Mouse (Mus musculus) kidney, embryonic 16.5 days (tissue): ENCODE data around the gene Sema7a. TPM values are rescaled to one million over a fixed set of nuclear protein-coding genes. Genes with fewer than 3 reads are reported as not detected.

Experiments
- ATAC-seq: fragments of 200-750 bp; cut with Nextera tagmentation; 2 replicates; pipeline ENCODE4 v1.8.0; 2017; ENCODE audit warnings: moderate TSS enrichment; ENCODE audit not compliant: low FRiP score, low TSS enrichment
- H3K27ac ChIP-seq: fragments of 300-500 bp; sonication (generic); 2 replicates; pipeline ENCODE4 v1.5.1; 2014; ENCODE audit warnings: low read length
- H3K27me3 ChIP-seq: fragments of 300-500 bp; sonication (generic); 2 replicates; pipeline ENCODE4 v1.6.1; 2014; ENCODE audit warnings: low read length, control low read depth, mixed read lengths; ENCODE audit not compliant: insufficient read depth
- H3K36me3 ChIP-seq: fragments of 300-500 bp; sonication (generic); 2 replicates; pipeline ENCODE4 v1.6.1; 2014; ENCODE audit warnings: low read length, control low read depth, mixed read lengths; ENCODE audit not compliant: insufficient read depth
- H3K4me1 ChIP-seq: fragments of 300-500 bp; sonication (generic); 2 replicates; pipeline ENCODE4 v1.6.1; 2014; ENCODE audit warnings: low read length, control low read depth, mixed read lengths; ENCODE audit not compliant: insufficient read depth
- H3K4me2 ChIP-seq: fragments of 300-500 bp; sonication (generic); replicated peaks from 2 replicates; pipeline ENCODE4 v1.6.1; 2014; ENCODE audit warnings: low read depth, low read length
- H3K4me3 ChIP-seq: fragments of 300-500 bp; sonication (generic); 2 replicates; pipeline ENCODE4 v1.5.1; 2014; ENCODE audit warnings: mild to moderate bottlenecking, low read length
- H3K9ac ChIP-seq: fragments of 300-500 bp; sonication (generic); replicated peaks from 2 replicates; pipeline ENCODE4 v1.6.1; 2014; ENCODE audit warnings: low read length
- H3K9me3 ChIP-seq: fragments of 300-500 bp; sonication (generic); 2 replicates; pipeline ENCODE4 v1.6.1; 2016; ENCODE audit warnings: low read length, control low read depth
- WGBS: fragments of 180-500 bp; shearing (Covaris S2); extraction: QIAGEN DNeasy Blood & Tissue Kit; methylation state at CpG from one replicate; pipeline ENCODE4 v1.1.7; 2014; 5-methylcytosine and 5-hydroxymethylcytosine counted together
- polyA plus RNA-seq: library from polyadenylated mRNA; unstranded; fragments of >200 nt; fragmentation: Nextera tagmentation; extraction: Ambion mirVana; gene quantifications from 2 replicates; pipeline ENCODE4 v1.2.1, GENCODE M21; 2015

The Sema7a gene
- polyA plus RNA-seq, 1 experiment from 2014 or later = 0.56 TPM

DNA sequence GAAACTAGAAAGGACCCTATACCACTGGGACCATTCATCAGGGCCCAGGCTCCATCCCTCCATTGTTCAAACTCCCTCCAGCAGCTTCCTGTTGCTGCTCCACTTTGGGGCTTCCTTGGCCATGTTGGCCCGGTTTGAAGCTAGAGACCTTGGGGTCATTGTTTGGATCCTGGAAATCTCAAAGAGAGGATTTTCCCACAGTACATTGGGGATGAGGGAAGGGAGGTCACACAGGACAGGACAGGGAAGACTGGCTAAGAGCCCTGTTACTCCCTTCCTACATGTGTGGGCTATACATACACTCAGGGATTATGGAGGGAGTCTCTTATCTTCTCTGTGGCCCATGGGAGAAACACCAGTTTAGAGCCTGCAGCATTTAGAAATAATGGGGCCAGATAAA, 18.7 kb downstream of the Sema7a start:
- Histone ChIP-seq H3K4me1 (peaks cover 16% of the 10 kb centered on the region), H3K4me2 (no peak overlapping the region), H3K36me3 (no peaks in the 10 kb centered on the region), H3K9me3 (no peaks in the 10 kb centered on the region), H3K27me3 (no peaks in the 10 kb centered on the region), H3K27ac (no peak overlapping the region), H3K4me3 (no peak overlapping the region), H3K9ac (no peak overlapping the region)
- ATAC-seq = no peak
- 81% methylated on average over 1 of the region's 1 CpGs for WGBS

DNA sequence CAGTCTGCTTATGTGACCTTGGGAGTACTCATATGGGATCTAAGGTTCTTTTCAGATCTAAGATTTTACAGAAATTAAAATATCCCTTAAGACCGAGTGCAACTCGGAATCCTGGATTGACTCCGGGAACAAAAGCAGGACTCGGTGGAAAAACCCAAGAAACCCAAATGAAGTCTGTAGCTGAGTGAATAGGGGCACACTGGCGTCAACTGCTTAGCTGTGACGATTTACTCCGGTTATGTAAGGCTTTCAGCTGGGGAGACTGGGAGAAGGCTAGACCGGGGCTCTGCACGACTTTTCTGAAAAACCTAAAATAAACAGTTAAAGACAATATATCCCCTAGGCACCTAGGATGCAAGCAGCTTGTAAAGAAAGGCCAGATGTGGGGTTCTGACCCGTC, 19.5 kb downstream of the Sema7a start:
- no peak overlapping the region for H3K4me3 ChIP-seq
- no peaks in the 10 kb centered on the region for H3K27me3 ChIP-seq
- peaks cover 14% of the 10 kb centered on the region for H3K4me1 ChIP-seq
- no peak for ATAC-seq
- H3K9me3 ChIP-seq = no peaks in the 10 kb centered on the region
- no peak overlapping the region for H3K4me2 ChIP-seq
- H3K9ac ChIP-seq = no peak overlapping the region
- no peak overlapping the region for H3K27ac ChIP-seq
- 70% methylated on average over 10 of the region's 10 CpGs for WGBS
- no peaks in the 10 kb centered on the region for H3K36me3 ChIP-seq

DNA sequence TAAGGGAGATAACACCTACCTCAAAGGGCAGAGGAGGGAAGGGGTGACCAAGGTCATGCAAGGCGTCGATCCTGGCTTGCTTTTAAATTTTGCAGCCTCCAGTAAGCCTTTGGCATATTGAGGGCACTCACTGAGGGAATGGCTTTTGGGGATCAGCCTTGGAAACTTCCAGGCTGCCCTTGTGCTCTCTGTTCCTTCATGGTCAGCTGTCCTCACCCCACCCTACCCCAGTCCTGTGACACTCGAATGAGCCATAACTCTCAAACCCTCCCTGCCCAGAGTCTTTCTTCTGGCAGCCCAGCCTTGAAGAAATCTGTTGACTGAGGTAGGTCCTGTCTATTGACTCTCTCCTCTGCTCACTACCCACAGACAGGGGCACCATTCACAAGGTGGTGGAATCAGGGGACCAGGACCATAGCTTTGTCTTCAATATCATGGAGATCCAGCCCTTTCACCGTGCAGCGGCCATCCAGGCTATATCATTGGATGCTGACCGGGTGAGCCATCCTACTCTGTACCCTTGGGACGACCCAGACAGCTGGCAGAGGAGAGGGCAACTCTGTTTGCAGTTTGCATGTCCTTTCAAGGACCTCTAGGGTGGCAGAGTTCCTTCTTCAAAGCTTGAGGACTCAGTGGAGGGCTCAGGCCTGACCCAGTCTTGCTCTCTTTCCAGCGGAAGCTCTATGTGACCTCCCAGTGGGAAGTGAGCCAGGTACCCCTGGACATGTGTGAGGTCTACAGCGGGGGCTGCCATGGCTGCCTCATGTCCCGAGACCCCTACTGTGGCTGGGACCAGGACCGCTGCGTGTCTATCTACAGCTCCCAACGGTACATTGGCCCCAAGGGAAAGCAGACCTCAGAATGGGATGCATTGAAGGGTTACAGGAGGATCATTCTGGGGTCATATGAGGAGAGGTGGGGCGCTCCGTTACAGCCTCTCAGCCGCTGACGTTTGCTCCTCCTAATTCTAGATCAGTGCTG, 20.3 kb downstream of the Sema7a start:
- H3K4me2 ChIP-seq = no peak overlapping the region
- WGBS = 80% methylated on average over 17 of the region's 17 CpGs
- H3K4me1 ChIP-seq = peaks cover 14% of the 10 kb centered on the region
- no peak overlapping the region for H3K9ac ChIP-seq
- no peak for ATAC-seq
- no peaks in the 10 kb centered on the region for H3K27me3 ChIP-seq
- H3K36me3 ChIP-seq = no peaks in the 10 kb centered on the region
- H3K9me3 ChIP-seq = no peaks in the 10 kb centered on the region
- no peak overlapping the region for H3K4me3 ChIP-seq
- H3K27ac ChIP-seq = no peak overlapping the region

DNA sequence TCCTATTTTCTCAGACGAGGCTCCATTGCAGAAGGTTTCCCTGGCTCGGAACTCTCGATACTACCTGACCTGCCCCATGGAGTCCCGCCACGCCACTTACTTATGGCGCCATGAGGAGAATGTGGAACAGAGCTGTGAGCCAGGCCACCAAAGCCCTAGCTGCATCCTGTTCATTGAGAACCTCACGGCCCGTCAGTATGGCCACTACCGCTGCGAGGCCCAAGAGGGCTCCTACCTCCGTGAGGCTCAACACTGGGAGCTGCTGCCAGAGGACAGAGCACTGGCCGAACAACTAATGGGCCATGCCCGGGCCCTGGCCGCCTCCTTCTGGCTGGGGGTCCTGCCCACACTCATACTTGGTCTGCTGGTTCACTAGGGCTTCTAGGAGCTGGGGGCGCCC, 21.3 kb downstream of the Sema7a start:
- no peak overlapping the region for H3K9ac ChIP-seq
- no peaks in the 10 kb centered on the region for H3K36me3 ChIP-seq
- H3K27me3 ChIP-seq = no peaks in the 10 kb centered on the region
- H3K4me1 ChIP-seq = peaks cover 14% of the 10 kb centered on the region
- 88% methylated on average over 15 of the region's 15 CpGs for WGBS
- no peak for ATAC-seq
- no peak overlapping the region for H3K4me3 ChIP-seq
- no peak overlapping the region for H3K27ac ChIP-seq
- H3K9me3 ChIP-seq = no peaks in the 10 kb centered on the region
- H3K4me2 ChIP-seq = no peak overlapping the region

DNA sequence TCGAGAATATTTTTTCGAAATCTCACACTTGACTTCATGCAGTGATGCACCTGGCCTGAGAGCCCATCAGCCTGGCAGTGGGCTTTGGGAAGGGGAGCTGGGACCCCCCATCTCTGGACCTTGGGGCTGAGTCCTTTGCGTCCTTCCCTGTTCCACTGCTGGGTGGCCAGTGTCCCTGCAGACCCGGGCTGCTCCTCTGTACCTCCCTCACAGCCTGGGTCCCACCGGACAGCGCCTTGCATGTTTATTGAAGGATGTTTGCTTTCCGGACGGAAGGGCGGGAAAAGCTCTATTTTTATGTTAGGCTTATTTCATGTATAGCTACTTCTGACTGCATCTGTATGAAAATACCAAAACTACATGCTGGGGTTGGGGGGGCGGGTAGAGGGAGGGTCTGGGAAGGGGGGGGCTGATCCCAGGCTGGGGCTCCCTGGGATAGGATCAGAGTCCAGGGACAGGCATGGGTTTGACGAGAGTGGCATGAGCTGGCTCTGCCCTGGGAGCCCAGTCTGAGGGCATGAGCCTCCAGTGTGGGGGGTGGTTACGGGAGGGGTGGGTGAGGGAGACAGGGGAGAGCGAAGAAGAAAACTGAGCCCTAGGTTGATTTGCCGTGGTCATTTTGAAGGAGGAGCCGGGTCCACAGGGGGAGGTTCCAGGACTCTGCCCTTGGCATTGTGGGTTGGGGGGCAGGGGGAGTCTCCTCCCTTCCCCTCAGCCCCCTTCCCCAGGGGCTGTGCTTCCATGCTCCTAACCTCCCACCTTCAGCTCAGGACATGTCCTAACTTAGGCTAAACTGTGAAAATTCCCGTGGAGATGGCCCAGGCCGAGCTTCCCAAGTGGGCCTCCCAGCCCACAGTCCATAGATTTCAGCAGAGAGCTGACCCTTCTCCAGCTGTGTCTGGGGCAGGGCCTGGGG, 22.2 kb downstream of the Sema7a start:
- Histone ChIP-seq H3K36me3 (no peaks in the 10 kb centered on the region), H3K9ac (no peak overlapping the region)
- 40% methylated on average over 17 of the region's 17 CpGs for WGBS

DNA sequence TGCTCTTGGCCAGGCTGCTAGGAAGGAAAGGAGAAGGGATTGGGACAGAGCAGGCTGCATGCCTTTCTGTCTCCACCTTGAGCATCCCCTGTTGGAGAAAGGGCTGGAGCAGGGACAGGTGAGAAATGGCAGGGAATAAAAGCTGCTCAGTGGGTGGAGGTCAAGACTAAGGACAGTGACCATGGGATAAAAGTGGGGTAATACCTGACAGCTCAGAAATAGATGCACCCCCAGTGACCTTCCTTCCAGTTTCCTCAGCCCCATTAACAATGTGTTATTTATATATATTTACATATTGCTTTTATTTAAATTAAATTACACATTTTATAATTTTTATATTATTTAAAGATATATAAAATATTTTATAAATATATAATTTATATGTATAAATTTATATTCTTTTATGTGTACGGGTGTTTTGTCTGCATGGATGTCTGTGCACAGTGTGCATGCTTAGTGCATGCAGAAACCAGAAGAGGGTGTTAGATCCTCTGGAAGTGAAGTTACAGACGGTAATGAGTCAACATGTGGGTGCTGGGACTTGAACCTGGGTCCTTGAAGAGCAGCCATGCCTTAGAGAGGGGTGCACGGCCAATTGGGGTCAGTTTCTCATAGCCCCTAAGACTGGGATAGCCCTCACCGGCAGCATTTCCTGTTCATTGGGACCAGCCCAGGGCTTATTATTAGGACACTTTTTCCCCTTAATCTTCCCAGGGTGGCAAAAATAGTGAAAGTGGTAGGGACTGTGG, 23.5 kb downstream of the Sema7a start:
- Histone ChIP-seq H3K36me3 (no peaks in the 10 kb centered on the region), H3K4me1 (peaks cover 16% of the 10 kb centered on the region), H3K9me3 (no peaks in the 10 kb centered on the region), H3K27ac (no peak overlapping the region), H3K4me2 (no peak overlapping the region), H3K27me3 (no peaks in the 10 kb centered on the region), H3K9ac (no peak overlapping the region), H3K4me3 (no peak overlapping the region)
- 85% methylated on average over 4 of the region's 4 CpGs for WGBS
- ATAC-seq = no peak

More for the DNA sequence above, 22.2 kb downstream of the Sema7a start:
- Histone ChIP-seq H3K9me3 (no peaks in the 10 kb centered on the region), H3K4me2 (no peak overlapping the region), H3K27me3 (no peaks in the 10 kb centered on the region), H3K4me3 (no peak overlapping the region), H3K27ac (peak overlapping the region; percentile 30; the same call in 1 of the 2 replicates), H3K4me1 (peaks cover 14% of the 10 kb centered on the region)
- ATAC-seq = no peak

DNA sequence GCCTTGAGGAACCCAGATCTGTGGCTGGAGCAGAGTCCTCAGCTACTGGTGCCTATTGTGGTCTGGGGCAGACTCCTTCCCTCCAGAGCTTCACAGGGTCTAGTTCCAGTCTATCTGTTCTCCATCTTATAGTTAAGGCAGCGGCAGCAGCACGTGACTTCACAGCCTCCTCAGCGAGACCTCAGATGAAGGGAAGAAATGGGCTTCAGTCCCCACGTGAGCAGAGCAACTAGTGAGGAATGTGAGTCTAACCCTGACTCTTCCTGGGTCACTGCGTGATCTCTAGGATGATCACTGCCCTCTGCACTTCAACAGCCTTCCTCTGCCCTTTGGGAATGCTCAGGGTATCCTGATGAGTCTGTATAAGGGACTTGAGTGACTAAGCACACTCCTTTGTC, 24.1 kb downstream of the Sema7a start:
- ATAC-seq = no peak
- Histone ChIP-seq H3K9ac (no peak overlapping the region), H3K36me3 (no peaks in the 10 kb centered on the region), H3K9me3 (no peaks in the 10 kb centered on the region), H3K4me3 (no peak overlapping the region), H3K27me3 (no peaks in the 10 kb centered on the region), H3K4me2 (no peak overlapping the region), H3K4me1 (peaks cover 16% of the 10 kb centered on the region), H3K27ac (no peak overlapping the region)
- WGBS = 73% methylated on average over 5 of the region's 5 CpGs

DNA sequence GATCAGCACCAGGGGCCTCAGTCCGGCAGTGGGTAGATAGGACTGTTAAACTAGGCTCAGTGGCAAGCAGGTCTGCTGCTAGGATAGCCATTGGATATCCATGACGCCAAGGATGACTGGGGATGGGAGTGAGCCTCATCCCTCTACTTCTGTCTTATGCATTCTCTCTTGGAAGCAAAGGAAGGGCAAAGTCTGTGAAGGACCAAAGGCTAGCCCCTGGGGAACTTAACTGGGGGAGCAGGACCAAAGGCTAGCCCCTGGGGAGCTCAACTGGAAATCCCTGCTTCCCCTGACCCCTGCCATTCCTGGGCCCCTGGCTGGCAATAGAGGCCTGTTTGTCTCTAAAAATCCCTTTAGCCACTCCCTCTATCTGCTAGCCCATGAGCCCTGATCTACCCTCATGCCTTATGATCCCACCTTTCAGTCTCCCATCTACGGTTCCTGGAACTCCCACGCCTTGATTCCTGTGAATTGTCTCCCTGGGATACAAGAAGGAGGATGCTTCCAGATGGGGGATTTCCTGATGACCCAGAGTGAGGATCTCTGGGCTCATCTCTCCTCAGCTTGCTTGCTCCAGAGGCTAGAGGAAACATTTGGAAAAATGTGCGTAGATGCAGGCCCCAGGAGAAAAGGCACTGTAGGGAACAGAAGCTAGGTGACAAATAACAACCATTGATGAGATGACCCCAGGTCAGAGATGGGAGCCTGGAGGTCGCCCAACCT, 24.8 kb downstream of the Sema7a start:
- no peak overlapping the region for H3K4me2 ChIP-seq
- no peak for ATAC-seq
- no peaks in the 10 kb centered on the region for H3K36me3 ChIP-seq
- H3K4me1 ChIP-seq = peaks cover 16% of the 10 kb centered on the region
- WGBS = 77% methylated on average over 6 of the region's 6 CpGs
- no peaks in the 10 kb centered on the region for H3K9me3 ChIP-seq
- no peak overlapping the region for H3K27ac ChIP-seq
- no peaks in the 10 kb centered on the region for H3K27me3 ChIP-seq
- H3K9ac ChIP-seq = no peak overlapping the region
- H3K4me3 ChIP-seq = no peak overlapping the region
